Mouse (Mus musculus) C2C12 (cell line): Measurements from ENCODE around the gene 2310057J18Rik.

Source experiments
- CEBPB ChIP-seq: IDR thresholded peaks from one replicate; pipeline ENCODE4 v1.6.1; 2011; ENCODE audit warnings: low read depth, mild to moderate bottlenecking, control low read depth, moderate library complexity
- CTCF ChIP-seq: IDR thresholded peaks from one replicate; pipeline ENCODE4 v1.5.1; 2011; ENCODE audit not compliant: control insufficient read depth, insufficient read depth, insufficient read length
- FOSL1 ChIP-seq: IDR thresholded peaks from one replicate; pipeline ENCODE4 v1.8.0; 2011; ENCODE audit warnings: mild to moderate bottlenecking, low read length; ENCODE audit not compliant: poor library complexity, insufficient read depth, severe bottlenecking
- MAX ChIP-seq: IDR thresholded peaks from one replicate; pipeline ENCODE4 v1.6.1; 2011; ENCODE audit warnings: mild to moderate bottlenecking, control low read depth
- USF1 ChIP-seq: IDR thresholded peaks from one replicate; pipeline ENCODE4 v1.6.1; 2011; ENCODE audit warnings: low read depth, mild to moderate bottlenecking, control low read depth, moderate library complexity

DNA sequence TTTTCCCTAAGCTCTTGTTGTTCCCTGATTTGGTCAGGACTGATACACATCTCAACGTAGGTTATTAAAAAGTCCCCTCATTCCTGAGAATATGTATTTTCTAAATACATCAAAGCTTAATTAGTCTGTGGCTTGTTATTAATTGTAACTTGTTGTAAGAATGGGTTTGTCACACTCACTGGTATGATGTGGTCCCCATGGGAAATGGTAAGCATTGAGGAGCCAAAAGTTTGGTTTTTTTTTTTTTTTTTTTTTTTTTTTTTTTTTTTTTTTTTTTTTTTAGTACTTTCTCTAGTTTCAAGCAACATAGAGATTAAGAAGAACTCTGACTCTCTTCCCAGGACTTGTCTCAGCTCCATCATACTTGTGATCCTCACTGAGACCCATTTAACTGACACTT is 17.9 kb downstream of the 2310057J18Rik start:
- TF ChIP-seq CTCF (no peak), MAX (no peak), FOSL1 (no peak), CEBPB (no peak), USF1 (no peak)
